Mouse (Mus musculus) hindbrain, embryonic 14.5 days (tissue): ENCODE results near the gene Gpr183. TPM values are rescaled to one million over a fixed set of nuclear protein-coding genes. Genes with fewer than 3 reads are reported as not detected.

Experiments
- ATAC-seq: fragments of 200-750 bp; cut with Nextera tagmentation; 2 replicates; pipeline ENCODE4 v1.8.0; 2017; ENCODE audit warnings: moderate number of reproducible peaks, mild to moderate bottlenecking, moderate TSS enrichment, moderate library complexity; ENCODE audit not compliant: low FRiP score
- DNase-seq: peaks from one replicate; pipeline ENCODE4 v3.0.0-alpha.2; 2015; ENCODE audit warnings: low spot score
- H3K27ac ChIP-seq: fragments of 300-500 bp; sonication (generic); 2 replicates; pipeline ENCODE4 v1.5.1; 2014; ENCODE audit warnings: mild to moderate bottlenecking, moderate library complexity
- H3K27me3 ChIP-seq: fragments of 300-500 bp; sonication (generic); 2 replicates; pipeline ENCODE4 v1.6.1; 2014; ENCODE audit warnings: mild to moderate bottlenecking, low read length, mixed read lengths; ENCODE audit not compliant: control insufficient read depth, insufficient read depth
- H3K36me3 ChIP-seq: fragments of 300-500 bp; sonication (generic); replicated peaks from 2 replicates; pipeline ENCODE4 v1.6.1; 2014; ENCODE audit not compliant: control insufficient read depth, insufficient read depth
- H3K4me1 ChIP-seq: fragments of 300-500 bp; sonication (generic); replicated peaks from 2 replicates; pipeline ENCODE4 v1.6.1; 2014; ENCODE audit warnings: antibody characterized with exemption, low read length, mixed read lengths; ENCODE audit not compliant: control insufficient read depth, insufficient read depth
- H3K4me2 ChIP-seq: fragments of 300-500 bp; sonication (generic); replicated peaks from 2 replicates; pipeline ENCODE4 v1.6.1; 2014; ENCODE audit warnings: mild to moderate bottlenecking, moderate library complexity
- H3K4me3 ChIP-seq: fragments of 300-500 bp; sonication (generic); replicated peaks from 2 replicates; pipeline ENCODE4 v1.5.1; 2014; ENCODE audit warnings: mild to moderate bottlenecking, low read length
- H3K9ac ChIP-seq: fragments of 300-500 bp; sonication (generic); 2 replicates; pipeline ENCODE4 v1.6.1; 2014
- H3K9me3 ChIP-seq: fragments of 300-500 bp; sonication (generic); 2 replicates; pipeline ENCODE4 v1.6.1; 2016; ENCODE audit warnings: low read length; ENCODE audit not compliant: control insufficient read depth
- WGBS: fragments of 180-500 bp; shearing (Covaris S2); extraction: QIAGEN DNeasy Blood & Tissue Kit; methylation state at CpG from one replicate; pipeline ENCODE4 v1.1.7; 2014; 5-methylcytosine and 5-hydroxymethylcytosine counted together
- polyA plus RNA-seq: library from polyadenylated mRNA; unstranded; fragments of >200 nt; fragmentation: Nextera tagmentation; extraction: Ambion mirVana; gene quantifications from 2 replicates; pipeline ENCODE4 v1.2.1, GENCODE M21; 2014

The Gpr183 gene
- polyA plus RNA-seq, 1 experiment from 2014 or later: 1.4 TPM

- H3K4me3 ChIP-seq: no peak overlapping the region
- no peak for ATAC-seq
- no peaks in the 10 kb centered on the region; the same call in 1 of the 2 replicates for H3K4me1 ChIP-seq
- 79% methylated on average over 7 of the region's 7 CpGs for WGBS
- H3K27me3 ChIP-seq: no peaks in the 10 kb centered on the region
- H3K27ac ChIP-seq: no peak overlapping the region
- DNase-seq: no peak
- peaks cover 12% of the 10 kb centered on the region for H3K36me3 ChIP-seq
- H3K4me2 ChIP-seq: no peak overlapping the region
- 0 out of 2 replicates have a peak, but pooled peaks cover 4% of the 10 kb centered on the region for H3K9me3 ChIP-seq
- no peak overlapping the region for H3K9ac ChIP-seq
Observed at GRCm38 (mm10) chr14:121930731-121931383, 34.1 kb downstream of the Gpr183 start.

- DNase-seq: no peak
- ATAC-seq: no peak
- 88% methylated on average over 12 of the region's 12 CpGs for WGBS
- H3K27ac ChIP-seq: no peak overlapping the region
- no peak overlapping the region for H3K4me2 ChIP-seq
- no peaks in the 10 kb centered on the region; the same call in 1 of the 2 replicates for H3K4me1 ChIP-seq
- H3K36me3 ChIP-seq: peaks cover 11% of the 10 kb centered on the region
- no peaks in the 10 kb centered on the region for H3K9me3 ChIP-seq
- no peak overlapping the region for H3K4me3 ChIP-seq
- no peaks in the 10 kb centered on the region for H3K27me3 ChIP-seq
- no peak overlapping the region for H3K9ac ChIP-seq
Observed at GRCm38 (mm10) chr14:121929243-121929951, 35.6 kb downstream of the Gpr183 start.

DNA sequence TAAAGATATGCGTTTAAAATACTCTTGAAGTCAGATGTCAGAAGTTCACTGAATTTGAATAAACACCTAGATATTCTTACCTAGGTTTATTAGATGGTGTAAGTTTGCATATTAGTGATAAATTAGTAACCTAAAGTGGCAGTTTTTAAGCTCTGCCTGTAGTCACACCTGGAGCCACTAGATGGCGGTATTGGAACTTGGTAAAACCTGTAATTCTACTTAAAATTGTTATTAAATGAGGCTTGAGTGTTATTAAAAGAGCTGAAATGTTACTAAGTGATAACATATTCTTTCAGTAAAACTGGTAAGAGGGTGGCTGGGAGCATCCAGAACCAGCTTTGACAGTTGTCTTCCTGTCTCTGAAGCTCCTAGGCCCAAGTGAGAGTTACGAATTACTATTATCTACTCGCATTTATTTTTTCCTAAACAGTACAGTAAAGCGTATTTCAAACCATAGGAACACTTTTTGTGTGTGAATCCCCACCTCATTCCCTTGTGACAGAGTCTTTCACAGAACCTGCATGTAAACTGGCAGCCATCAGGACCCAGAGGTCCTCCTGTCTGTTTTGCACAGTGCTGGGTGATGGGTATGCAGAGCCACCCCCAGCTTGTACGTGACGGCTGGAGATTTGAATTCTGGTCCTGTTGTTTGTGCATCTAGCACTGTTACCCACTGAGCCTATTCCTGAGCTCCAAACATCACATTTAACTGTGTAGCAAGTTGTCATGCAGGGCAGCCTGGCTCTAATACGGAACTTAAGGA, 36.4 kb downstream of the Gpr183 start:
- Histone ChIP-seq H3K9me3 (no peaks in the 10 kb centered on the region), H3K9ac (no peak overlapping the region), H3K27me3 (no peaks in the 10 kb centered on the region), H3K4me3 (no peak overlapping the region), H3K4me1 (no peaks in the 10 kb centered on the region; the same call in 1 of the 2 replicates), H3K27ac (no peak overlapping the region), H3K4me2 (no peak overlapping the region), H3K36me3 (peaks cover 3% of the 10 kb centered on the region; the same call in 1 of the 2 replicates)
- 73% methylated on average over 8 of the region's 8 CpGs for WGBS
- no peak for ATAC-seq
- DNase-seq: peak; percentile 91

- Histone ChIP-seq H3K4me2 (no peak overlapping the region), H3K36me3 (no peaks in the 10 kb centered on the region), H3K9me3 (no peaks in the 10 kb centered on the region), H3K27me3 (no peaks in the 10 kb centered on the region), H3K4me1 (no peaks in the 10 kb centered on the region; the same call in 1 of the 2 replicates), H3K27ac (no peak overlapping the region), H3K4me3 (no peak overlapping the region), H3K9ac (no peak overlapping the region)
- DNase-seq (no peak), ATAC-seq (0 out of 2 replicates have a peak, but pooled peaks have one; percentile 41)
- 94% methylated on average over 8 of the region's 8 CpGs for WGBS
Observed at GRCm38 (mm10) chr14:121927451-121927850, 37.5 kb downstream of the Gpr183 start.

DNA sequence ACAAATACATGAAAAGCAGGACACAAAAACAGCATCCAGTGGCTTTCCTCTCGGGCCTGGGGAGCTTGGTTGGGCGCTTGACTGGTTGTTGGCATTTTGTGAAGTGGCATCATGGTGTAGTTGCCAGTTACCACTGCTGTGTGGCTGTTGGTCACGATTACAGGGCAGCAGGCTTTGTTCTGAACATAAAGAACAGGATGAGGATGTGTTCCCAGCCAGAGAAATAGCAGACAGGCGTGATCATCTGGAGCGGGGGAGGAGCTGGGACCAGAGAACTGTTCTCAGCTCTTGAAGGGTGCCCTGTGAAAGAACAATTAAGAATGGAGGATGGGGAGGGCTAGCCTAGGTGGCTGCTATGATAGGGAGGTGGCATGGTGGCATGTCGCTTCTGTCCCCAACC, 38.1 kb downstream of the Gpr183 start:
- no peak overlapping the region for H3K9ac ChIP-seq
- H3K4me3 ChIP-seq: no peak overlapping the region
- H3K27ac ChIP-seq: no peak overlapping the region
- WGBS: 87% methylated on average over 6 of the region's 6 CpGs
- no peaks in the 10 kb centered on the region; the same call in 1 of the 2 replicates for H3K4me1 ChIP-seq
- H3K36me3 ChIP-seq: no peaks in the 10 kb centered on the region
- DNase-seq (no peak), ATAC-seq (no peak)
- no peaks in the 10 kb centered on the region for H3K9me3 ChIP-seq
- H3K27me3 ChIP-seq: no peaks in the 10 kb centered on the region
- H3K4me2 ChIP-seq: no peak overlapping the region

GRCm38 (mm10) chr14:121924876-121925275, 40.1 kb downstream of the Gpr183 start:
- Histone ChIP-seq H3K27ac (no peak overlapping the region), H3K4me2 (no peak overlapping the region), H3K9me3 (no peaks in the 10 kb centered on the region), H3K4me1 (no peaks in the 10 kb centered on the region), H3K27me3 (no peaks in the 10 kb centered on the region), H3K36me3 (no peaks in the 10 kb centered on the region), H3K9ac (no peak overlapping the region), H3K4me3 (no peak overlapping the region)
- 86% methylated on average over 6 of the region's 6 CpGs for WGBS
- ATAC-seq: no peak
- no peak for DNase-seq

DNA sequence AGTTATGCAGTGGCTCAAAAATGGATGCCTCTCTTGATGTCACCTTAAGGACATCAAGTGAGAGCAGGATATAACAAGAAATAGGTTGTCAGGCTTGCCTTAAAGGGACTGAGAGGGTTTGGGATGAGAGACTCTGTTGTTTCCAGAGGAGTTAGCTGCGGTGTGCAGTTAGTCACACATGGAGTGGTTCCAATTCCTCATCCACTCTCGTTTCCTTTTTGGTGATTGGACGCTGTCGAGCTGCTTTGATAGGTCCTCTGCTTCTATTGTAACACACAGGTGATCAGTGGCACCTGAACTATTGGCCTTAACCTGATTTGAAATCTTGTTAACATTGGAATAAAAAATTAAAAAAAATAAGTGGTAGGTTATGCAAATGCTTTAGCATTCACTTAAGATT, 42.3 kb downstream of the Gpr183 start:
- Histone ChIP-seq H3K27me3 (no peaks in the 10 kb centered on the region), H3K4me3 (no peak overlapping the region), H3K9ac (no peak overlapping the region), H3K9me3 (no peaks in the 10 kb centered on the region), H3K27ac (no peak overlapping the region), H3K4me2 (no peak overlapping the region), H3K4me1 (no peaks in the 10 kb centered on the region), H3K36me3 (no peaks in the 10 kb centered on the region; the same call in 1 of the 2 replicates)
- no peak for DNase-seq
- no peak for ATAC-seq
- WGBS: 88% methylated on average over 4 of the region's 4 CpGs

DNA sequence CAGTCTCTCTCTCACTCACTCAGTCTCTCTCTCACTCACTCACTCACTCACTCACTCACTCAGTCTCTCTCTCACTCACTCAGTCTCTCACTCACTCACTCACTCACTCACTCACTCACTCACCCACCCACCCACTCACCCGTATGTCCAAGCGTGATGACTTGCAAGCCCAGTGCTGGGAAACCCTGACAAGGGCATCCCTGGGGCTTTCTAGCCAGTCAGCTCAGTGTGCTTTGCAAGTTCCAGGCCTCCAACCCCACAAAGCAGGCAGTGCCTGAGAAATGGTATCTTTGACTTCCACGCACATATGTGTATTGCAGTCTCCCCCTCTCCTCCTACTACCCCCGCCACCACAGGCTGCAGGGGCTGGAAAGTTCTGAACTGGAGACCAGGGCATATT, 43.0 kb downstream of the Gpr183 start:
- no peaks in the 10 kb centered on the region for H3K9me3 ChIP-seq
- WGBS: 87% methylated on average over 4 of the region's 4 CpGs
- no peak overlapping the region for H3K4me3 ChIP-seq
- no peak overlapping the region for H3K9ac ChIP-seq
- no peak overlapping the region for H3K27ac ChIP-seq
- no peak for ATAC-seq
- no peak for DNase-seq
- no peaks in the 10 kb centered on the region for H3K27me3 ChIP-seq
- H3K4me2 ChIP-seq: no peak overlapping the region
- H3K4me1 ChIP-seq: no peaks in the 10 kb centered on the region
- H3K36me3 ChIP-seq: peaks cover 5% of the 10 kb centered on the region

- H3K36me3 ChIP-seq: peaks cover 18% of the 10 kb centered on the region
- H3K27me3 ChIP-seq: no peaks in the 10 kb centered on the region
- no peaks in the 10 kb centered on the region for H3K9me3 ChIP-seq
- H3K4me3 ChIP-seq: no peak overlapping the region
- no peak overlapping the region for H3K4me2 ChIP-seq
- no peak overlapping the region for H3K27ac ChIP-seq
- no peak for DNase-seq
- no peak overlapping the region for H3K9ac ChIP-seq
- 83% methylated on average over 12 of the region's 12 CpGs for WGBS
- peak; percentile 21; the same call in 1 of the 2 replicates for ATAC-seq
- no peaks in the 10 kb centered on the region for H3K4me1 ChIP-seq
Observed at GRCm38 (mm10) chr14:121920511-121921124, 44.4 kb downstream of the Gpr183 start.
